In genomic region chr12:111732921-111733320, GRCm38 (mm10) we compare ENCODE assay signal across 10 mouse cellular contexts. TPM values are rescaled to one million over a fixed set of nuclear protein-coding genes. Genes with fewer than 3 reads are reported as not detected.
A peak's percentile ranks its signal among the peaks of the same experiment; 100 is the strongest.
DNase-seq lines count a peak whose midpoint lies in the region; ATAC-seq lines count a peak whose summit lies in the region.
"Had no signal": no experiment of that assay in that cellular context is flagged by ENCODE, and none has a peak within 500 bp of the region (broad histone marks: within the 10 kb centered on the region; RNA-seq: fewer than 3 reads in every experiment).

No protein-coding gene starts in this region.

- WGBS in heart, embryonic 13.5 days: 56% methylated on average over 5 of the region's 5 CpGs
- 54% methylated on average over 5 of the region's 5 CpGs for WGBS in embryonic facial prominence, embryonic 14.5 days
- WGBS in hindbrain, embryonic 16.5 days: 56% methylated on average over 5 of the region's 5 CpGs
- 59% methylated on average over 5 of the region's 5 CpGs for WGBS in midbrain, embryonic 13.5 days

- H3K27ac ChIP-seq in heart, embryonic 13.5 days (replicated peaks): no peak overlapping the region
- peak overlapping the region; percentile 45; the same call in 1 of the 2 replicates for H3K27ac ChIP-seq in embryonic facial prominence, embryonic 14.5 days (replicated peaks; ENCODE audit: low read depth, low read length)
- peak overlapping the region; percentile 60 for H3K27ac ChIP-seq in hindbrain, embryonic 16.5 days (ENCODE audit: low read depth, low read length)
- H3K27ac ChIP-seq in midbrain, embryonic 13.5 days: no peak overlapping the region
- H3K27ac ChIP-seq: stomach, embryonic 15.5 days had no signal

- DNase-seq in heart, postnatal 25 days (ENCODE audit: low spot score): no peak
- DNase-seq in embryonic facial prominence, embryonic 14.5 days (ENCODE audit: low spot score): no peak
- DNase-seq in layer of hippocampus, adult 9-11 months: no peak
- no peak for DNase-seq in testis, postnatal 14 days (ENCODE audit: low spot score)
- no peak for DNase-seq in spleen, postnatal 36 days (ENCODE audit: low spot score in 2 of 2)

- peaks cover 21% of the 10 kb centered on the region for H3K36me3 ChIP-seq in heart, embryonic 13.5 days
- H3K36me3 ChIP-seq in embryonic facial prominence, embryonic 14.5 days (ENCODE audit: control insufficient read depth, insufficient read depth, low read length): peaks cover 23% of the 10 kb centered on the region
- H3K36me3 ChIP-seq in hindbrain, embryonic 16.5 days (ENCODE audit: control insufficient read depth, insufficient read depth, low read length): no peaks in the 10 kb centered on the region
- peaks cover 28% of the 10 kb centered on the region for H3K36me3 ChIP-seq in midbrain, embryonic 13.5 days

- peaks cover 11% of the 10 kb centered on the region for H3K4me1 ChIP-seq in heart, embryonic 13.5 days
- H3K4me1 ChIP-seq in embryonic facial prominence, embryonic 14.5 days (ENCODE audit: control insufficient read depth, insufficient read depth, low read length): no peaks in the 10 kb centered on the region
- peaks cover 9% of the 10 kb centered on the region for H3K4me1 ChIP-seq in hindbrain, embryonic 16.5 days (ENCODE audit: control insufficient read depth, insufficient read depth, low read depth, low read length)
- H3K4me1 ChIP-seq in midbrain, embryonic 13.5 days (replicated peaks): peaks cover 12% of the 10 kb centered on the region
- H3K4me1 ChIP-seq: stomach, embryonic 15.5 days had no signal

- H3K4me2 ChIP-seq in heart, embryonic 13.5 days: 0 out of 2 replicates have a peak overlapping the region, but pooled peaks have one; percentile 58
- no peak overlapping the region for H3K4me2 ChIP-seq in embryonic facial prominence, embryonic 14.5 days (ENCODE audit: low read depth, low read length)
- peak overlapping the region; percentile 49 for H3K4me2 ChIP-seq in hindbrain, embryonic 16.5 days (ENCODE audit: low read length)
- no peak overlapping the region for H3K4me2 ChIP-seq in midbrain, embryonic 13.5 days (replicated peaks)

- peak overlapping the region; percentile 66; the same call in 1 of the 2 replicates for H3K9ac ChIP-seq in heart, embryonic 13.5 days
- no peak overlapping the region for H3K9ac ChIP-seq in embryonic facial prominence, embryonic 14.5 days (ENCODE audit: low read depth, low read length)
- H3K9ac ChIP-seq in hindbrain, embryonic 16.5 days (ENCODE audit: low read depth, low read length): peak overlapping the region; percentile 35
- peak overlapping the region; percentile 52; the same call in 1 of the 2 replicates for H3K9ac ChIP-seq in midbrain, embryonic 13.5 days (replicated peaks)
- H3K9ac ChIP-seq: stomach, embryonic 15.5 days had no signal

- H3K4me3 ChIP-seq in heart, embryonic 13.5 days: no peak overlapping the region
- no peak overlapping the region for H3K4me3 ChIP-seq in embryonic facial prominence, embryonic 14.5 days (ENCODE audit: low read depth, low read length)
- no peak overlapping the region for H3K4me3 ChIP-seq in hindbrain, embryonic 16.5 days (ENCODE audit: low read length)
- no peak overlapping the region for H3K4me3 ChIP-seq in midbrain, embryonic 13.5 days (replicated peaks)
- H3K4me3 ChIP-seq: erythroblast, embryonic 14.5 days; stomach, embryonic 15.5 days had no signal

- no peaks in the 10 kb centered on the region for H3K27me3 ChIP-seq in heart, embryonic 13.5 days (replicated peaks)
- no peaks in the 10 kb centered on the region for H3K27me3 ChIP-seq in embryonic facial prominence, embryonic 14.5 days (replicated peaks; ENCODE audit: control insufficient read depth, insufficient read depth, low read length)
- no peaks in the 10 kb centered on the region for H3K27me3 ChIP-seq in hindbrain, embryonic 16.5 days (replicated peaks; ENCODE audit: control insufficient read depth, insufficient read depth, low read length)
- H3K27me3 ChIP-seq in midbrain, embryonic 13.5 days: no peaks in the 10 kb centered on the region
- H3K27me3 ChIP-seq: stomach, embryonic 15.5 days had no signal

- ATAC-seq in heart, embryonic 13.5 days (ENCODE audit: extremely low read depth, insufficient number of reproducible peaks, low FRiP score, low TSS enrichment): no peak
- no peak for ATAC-seq in embryonic facial prominence, embryonic 14.5 days (ENCODE audit: low read depth)
- peak; percentile 35; the same call in 1 of the 2 replicates for ATAC-seq in hindbrain, embryonic 16.5 days
- peak; percentile 37 for ATAC-seq in midbrain, embryonic 13.5 days

- H3K9me3 ChIP-seq in heart, embryonic 13.5 days: no peaks in the 10 kb centered on the region
- no peaks in the 10 kb centered on the region for H3K9me3 ChIP-seq in embryonic facial prominence, embryonic 14.5 days (ENCODE audit: control insufficient read depth, low read length)
- H3K9me3 ChIP-seq in hindbrain, embryonic 16.5 days (ENCODE audit: control insufficient read depth, low read length): no peaks in the 10 kb centered on the region
- no peaks in the 10 kb centered on the region for H3K9me3 ChIP-seq in midbrain, embryonic 13.5 days
- H3K9me3 ChIP-seq: stomach, embryonic 15.5 days had no signal

- intact Hi-C loops in heart, postnatal 25 days (cut with DNase I): loop anchor here (1.0 to 2.0 kb wide), 2 partner anchors 34 to 65 kb away; no protein-coding TSS in a partner anchor

RNA-seq across cellular contexts. Expression of gene Apopt1, which starts 19.9 kb away (rescaled TPM):
- polyA plus RNA-seq in heart, embryonic 13.5 days (2015; fragmentation: Nextera tagmentation; extraction: Ambion mirVana): 41.0 and 45.5 TPM in 2 replicates
- total RNA-seq in heart, postnatal 25 days (2021): 10 to 100 TPM; 32.1 to 36.4 TPM
- 46.6 and 48.0 TPM in 2 replicates for polyA plus RNA-seq in embryonic facial prominence, embryonic 14.5 days (2014; fragmentation: Nextera tagmentation; extraction: Ambion mirVana)
- polyA plus RNA-seq in hindbrain, embryonic 16.5 days (2015; fragmentation: Nextera tagmentation; extraction: Ambion mirVana): 52.9 and 54.7 TPM in 2 replicates
- 59.5 and 59.6 TPM in 2 replicates for polyA plus RNA-seq in midbrain, embryonic 13.5 days (2015; fragmentation: Nextera tagmentation; extraction: Ambion mirVana)

RNA-seq across cellular contexts. Expression of gene Bag5, which starts 19.9 kb away (rescaled TPM):
- polyA plus RNA-seq in heart, embryonic 13.5 days (2015; fragmentation: Nextera tagmentation; extraction: Ambion mirVana): 35.4 and 41.6 TPM in 2 replicates
- 10 to 100 TPM; 19.4 to 21.2 TPM for total RNA-seq in heart, postnatal 25 days (2021)
- polyA plus RNA-seq in embryonic facial prominence, embryonic 14.5 days (2014; fragmentation: Nextera tagmentation; extraction: Ambion mirVana): 59.0 and 61.5 TPM in 2 replicates
- polyA plus RNA-seq in hindbrain, embryonic 16.5 days (2015; fragmentation: Nextera tagmentation; extraction: Ambion mirVana): 65.3 and 65.7 TPM in 2 replicates
- polyA plus RNA-seq in midbrain, embryonic 13.5 days (2015; fragmentation: Nextera tagmentation; extraction: Ambion mirVana): 63.9 and 68.2 TPM in 2 replicates

RNA-seq across cellular contexts. Expression of gene Klc1, which starts 25.7 kb away (rescaled TPM):
- 95.2 and 103 TPM in 2 replicates for polyA plus RNA-seq in heart, embryonic 13.5 days (2015; fragmentation: Nextera tagmentation; extraction: Ambion mirVana)
- total RNA-seq in heart, postnatal 25 days (2021): 10 to 100 TPM; 94.5 to 95.3 TPM
- polyA plus RNA-seq in embryonic facial prominence, embryonic 14.5 days (2014; fragmentation: Nextera tagmentation; extraction: Ambion mirVana): 128 and 137 TPM in 2 replicates
- polyA plus RNA-seq in hindbrain, embryonic 16.5 days (2015; fragmentation: Nextera tagmentation; extraction: Ambion mirVana): 630 and 654 TPM in 2 replicates
- 545 and 546 TPM in 2 replicates for polyA plus RNA-seq in midbrain, embryonic 13.5 days (2015; fragmentation: Nextera tagmentation; extraction: Ambion mirVana)

RNA-seq across cellular contexts. Expression of gene Trmt61a, which starts 55.0 kb away (rescaled TPM):
- polyA plus RNA-seq in heart, embryonic 13.5 days (2015; fragmentation: Nextera tagmentation; extraction: Ambion mirVana): 7.8 and 8.3 TPM in 2 replicates
- total RNA-seq in heart, postnatal 25 days (2021): 1 to 10 TPM; 4.4 to 5.7 TPM
- 5.8 and 7.9 TPM in 2 replicates for polyA plus RNA-seq in embryonic facial prominence, embryonic 14.5 days (2014; fragmentation: Nextera tagmentation; extraction: Ambion mirVana)
- 8.8 and 11.1 TPM in 2 replicates for polyA plus RNA-seq in hindbrain, embryonic 16.5 days (2015; fragmentation: Nextera tagmentation; extraction: Ambion mirVana)
- 9.0 and 9.4 TPM in 2 replicates for polyA plus RNA-seq in midbrain, embryonic 13.5 days (2015; fragmentation: Nextera tagmentation; extraction: Ambion mirVana)

Comparison
In these comparisons a context has a peak if more than half of its experiments do, and no peak if none do; other contexts are left out.
1. ATAC-seq: peak in hindbrain, embryonic 16.5 days (single experiment) and midbrain, embryonic 13.5 days (single experiment); none in heart, embryonic 13.5 days (single experiment) and embryonic facial prominence, embryonic 14.5 days (single experiment).
2. H3K27ac ChIP-seq: peak in embryonic facial prominence, embryonic 14.5 days (single experiment) and hindbrain, embryonic 16.5 days (single experiment); none in heart, embryonic 13.5 days (single experiment) and midbrain, embryonic 13.5 days (single experiment).
3. H3K4me2 ChIP-seq: peak in heart, embryonic 13.5 days (single experiment) and hindbrain, embryonic 16.5 days (single experiment); none in embryonic facial prominence, embryonic 14.5 days (single experiment) and midbrain, embryonic 13.5 days (single experiment).